In genomic region chr9:104297041-104297440, GRCm38 (mm10) we compare ENCODE assay signal across 24 mouse cellular contexts. TPM values are rescaled to one million over a fixed set of nuclear protein-coding genes. Genes with fewer than 3 reads are reported as not detected.
"Had no signal": no experiment of that assay in that cellular context is flagged by ENCODE, and none has a peak within 500 bp of the region (broad histone marks: within the 10 kb centered on the region; RNA-seq: fewer than 3 reads in every experiment).

No protein-coding gene starts in this region.

- DNase-seq: gastrocnemius, adult 2 months; gastrocnemius, postnatal 10 days; gastrocnemius, postnatal 25 days; heart, adult 18-20 months; heart, postnatal 10 days; heart, postnatal 4 days; layer of hippocampus, adult 9-11 months; layer of hippocampus, postnatal 36 days; left cerebral cortex, postnatal 4 days; lung, adult 18-20 months had no signal

- H3K4me2 ChIP-seq: heart, embryonic 12.5 days; hindbrain, embryonic 12.5 days; hindbrain, embryonic 14.5 days; intestine, embryonic 15.5 days; limb, embryonic 13.5 days; limb, embryonic 15.5 days; liver, embryonic 12.5 days had no signal

- H3K36me3 ChIP-seq: heart, embryonic 10.5 days; heart, embryonic 12.5 days; hindbrain, embryonic 10.5 days; hindbrain, embryonic 12.5 days; intestine, embryonic 15.5 days; limb, embryonic 13.5 days; limb, embryonic 15.5 days; liver, embryonic 12.5 days had no signal

- H3K27ac ChIP-seq: gastrocnemius, adult 2 months; heart, embryonic 10.5 days; hindbrain, embryonic 10.5 days; hindbrain, embryonic 12.5 days; hindbrain, embryonic 14.5 days; intestine, embryonic 15.5 days; limb, embryonic 13.5 days; limb, embryonic 15.5 days; liver, embryonic 12.5 days; liver, embryonic 14.5 days had no signal

- H3K4me1 ChIP-seq: heart, embryonic 12.5 days; hindbrain, embryonic 10.5 days; hindbrain, embryonic 12.5 days; intestine, embryonic 15.5 days; limb, embryonic 13.5 days; limb, embryonic 15.5 days; liver, embryonic 12.5 days had no signal

- H3K9ac ChIP-seq: heart, embryonic 12.5 days; hindbrain, embryonic 12.5 days; hindbrain, embryonic 14.5 days; intestine, embryonic 15.5 days; limb, embryonic 13.5 days; limb, embryonic 15.5 days; liver, embryonic 12.5 days; liver, embryonic 14.5 days had no signal

- H3K9me3 ChIP-seq: heart, embryonic 10.5 days; heart, embryonic 12.5 days; hindbrain, embryonic 10.5 days; hindbrain, embryonic 12.5 days; intestine, embryonic 15.5 days; limb, embryonic 13.5 days; limb, embryonic 15.5 days; liver, embryonic 12.5 days had no signal

- H3K27me3 ChIP-seq: heart, embryonic 12.5 days; hindbrain, embryonic 12.5 days; intestine, embryonic 15.5 days; limb, embryonic 13.5 days; limb, embryonic 15.5 days; liver, embryonic 12.5 days had no signal

- ATAC-seq: forebrain, embryonic 16.5 days; hindbrain, embryonic 16.5 days; inflammation-experienced regulatory T-cells, adult 6 months; intestine, embryonic 15.5 days; intestine, postnatal 0 days; liver, embryonic 12.5 days had no signal

- H3K4me3 ChIP-seq: gastrocnemius, adult 2 months; heart, embryonic 10.5 days; heart, embryonic 12.5 days; hindbrain, embryonic 10.5 days; hindbrain, embryonic 12.5 days; intestine, embryonic 15.5 days; limb, embryonic 13.5 days; limb, embryonic 15.5 days; liver, embryonic 12.5 days had no signal

RNA-seq across cellular contexts. Expression of gene Acpp, which starts 40.5 kb away (rescaled TPM):
- polyA plus RNA-seq: heart, embryonic 12.5 days had no signal
